Mouse (Mus musculus): ENCODE data around the gene Fam193a. TPM values are rescaled to one million over a fixed set of nuclear protein-coding genes. Genes with fewer than 3 reads are reported as not detected.

Gene Fam193a
- polyA plus RNA-seq, 1 experiment: 40.2 TPM

- H3K27me3 ChIP-seq (ENCODE audit: control insufficient read depth, insufficient read depth, low read length, poor library complexity, severe bottlenecking): no peaks in the 10 kb centered on the region
- H3K4me3 ChIP-seq (ENCODE audit: low read depth, low read length): peak overlapping the region; percentile 76
- TF ChIP-seq CTCF (IDR thresholded peaks at IDR 0.05; ENCODE audit: low read depth, low read length): no peak
- TF ChIP-seq EP300 (IDR thresholded peaks at IDR 0.05; ENCODE audit: insufficient read depth, low read depth, low read length): no peak
- TF ChIP-seq POLR2A (IDR thresholded peaks at IDR 0.05; ENCODE audit: insufficient read depth, low read length): no peak
- H3K9ac ChIP-seq (ENCODE audit: low read depth, poor library complexity, severe bottlenecking): peak overlapping the region; percentile 97
- no peaks in the 10 kb centered on the region for H3K9me3 ChIP-seq (replicated peaks; ENCODE audit: control insufficient read depth, insufficient read depth, low read length, poor library complexity, severe bottlenecking)
- no peaks in the 10 kb centered on the region for H3K4me1 ChIP-seq (ENCODE audit: control insufficient read depth, insufficient read depth, low read length)
- no peak overlapping the region for H3K27ac ChIP-seq (ENCODE audit: insufficient read depth, low read length)
- H3K36me3 ChIP-seq (ENCODE audit: control insufficient read depth, insufficient read depth, low read length, poor library complexity, severe bottlenecking): no peaks in the 10 kb centered on the region
Observed at GRCm38 (mm10) chr5:34370840-34371239, 1.1 kb downstream of the Fam193a start.

DNA sequence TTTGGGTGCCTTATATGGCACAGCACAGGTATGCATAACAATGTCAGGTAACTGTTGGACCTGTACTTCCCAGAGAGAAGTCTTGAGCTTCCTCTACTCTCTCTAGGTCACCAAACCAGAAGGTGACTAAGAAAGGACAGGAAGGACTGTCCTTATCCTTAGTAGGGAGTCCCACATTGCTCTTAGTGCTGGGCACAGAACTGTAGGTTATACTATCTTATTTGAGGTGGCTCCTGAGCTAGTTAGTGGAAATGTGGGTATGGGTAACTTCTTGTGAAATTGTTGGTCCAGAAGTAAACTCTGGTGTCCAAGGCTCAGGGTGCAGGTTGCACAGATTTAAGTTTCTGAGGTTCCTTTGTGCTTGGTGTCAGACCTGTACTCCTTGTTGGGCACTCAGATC, 2.4 kb downstream of the Fam193a start:
- no peak overlapping the region for H3K27ac ChIP-seq (ENCODE audit: insufficient read depth, low read length)
- no peak overlapping the region for H3K9ac ChIP-seq (ENCODE audit: low read depth, poor library complexity, severe bottlenecking)
- no peak overlapping the region for H3K4me3 ChIP-seq (ENCODE audit: low read depth, low read length)
- H3K36me3 ChIP-seq (ENCODE audit: control insufficient read depth, insufficient read depth, low read length, poor library complexity, severe bottlenecking): no peaks in the 10 kb centered on the region
- TF ChIP-seq EP300 (IDR thresholded peaks at IDR 0.05; ENCODE audit: insufficient read depth, low read depth, low read length) (no peak), CTCF (IDR thresholded peaks at IDR 0.05; ENCODE audit: low read depth, low read length) (no peak), POLR2A (IDR thresholded peaks at IDR 0.05; ENCODE audit: insufficient read depth, low read length) (no peak)
- H3K27me3 ChIP-seq (ENCODE audit: control insufficient read depth, insufficient read depth, low read length, poor library complexity, severe bottlenecking): no peaks in the 10 kb centered on the region
- no peaks in the 10 kb centered on the region for H3K9me3 ChIP-seq (replicated peaks; ENCODE audit: control insufficient read depth, insufficient read depth, low read length, poor library complexity, severe bottlenecking)
- H3K4me1 ChIP-seq (ENCODE audit: control insufficient read depth, insufficient read depth, low read length): no peaks in the 10 kb centered on the region

DNA sequence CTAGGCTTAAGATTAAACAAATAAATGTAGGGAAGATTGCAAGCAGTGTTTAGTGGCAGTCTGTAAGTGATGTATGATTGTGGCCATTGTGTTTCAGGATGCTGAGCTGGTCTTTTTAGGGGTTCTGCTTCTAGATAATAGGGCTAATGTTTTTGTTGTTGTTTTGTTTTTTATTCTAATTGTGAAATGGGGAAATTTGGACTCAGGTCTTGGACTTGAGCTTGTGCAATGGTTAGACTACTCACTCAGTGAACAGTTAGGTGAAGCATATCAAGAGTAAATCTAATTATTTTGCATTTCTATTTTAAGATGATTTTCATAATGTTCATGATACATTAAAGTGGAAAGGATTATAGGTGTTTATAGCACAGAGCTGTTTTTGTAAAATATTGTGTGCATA, 2.8 kb downstream of the Fam193a start:
- Histone ChIP-seq H3K4me1 (ENCODE audit: control insufficient read depth, insufficient read depth, low read length) (no peaks in the 10 kb centered on the region), H3K27ac (ENCODE audit: insufficient read depth, low read length) (no peak overlapping the region), H3K9me3 (replicated peaks; ENCODE audit: control insufficient read depth, insufficient read depth, low read length, poor library complexity, severe bottlenecking) (no peaks in the 10 kb centered on the region), H3K27me3 (ENCODE audit: control insufficient read depth, insufficient read depth, low read length, poor library complexity, severe bottlenecking) (no peaks in the 10 kb centered on the region), H3K36me3 (ENCODE audit: control insufficient read depth, insufficient read depth, low read length, poor library complexity, severe bottlenecking) (no peaks in the 10 kb centered on the region), H3K4me3 (ENCODE audit: low read depth, low read length) (no peak overlapping the region), H3K9ac (ENCODE audit: low read depth, poor library complexity, severe bottlenecking) (no peak overlapping the region)
- no peak for TF ChIP-seq EP300 (IDR thresholded peaks at IDR 0.05; ENCODE audit: insufficient read depth, low read depth, low read length)

DNA sequence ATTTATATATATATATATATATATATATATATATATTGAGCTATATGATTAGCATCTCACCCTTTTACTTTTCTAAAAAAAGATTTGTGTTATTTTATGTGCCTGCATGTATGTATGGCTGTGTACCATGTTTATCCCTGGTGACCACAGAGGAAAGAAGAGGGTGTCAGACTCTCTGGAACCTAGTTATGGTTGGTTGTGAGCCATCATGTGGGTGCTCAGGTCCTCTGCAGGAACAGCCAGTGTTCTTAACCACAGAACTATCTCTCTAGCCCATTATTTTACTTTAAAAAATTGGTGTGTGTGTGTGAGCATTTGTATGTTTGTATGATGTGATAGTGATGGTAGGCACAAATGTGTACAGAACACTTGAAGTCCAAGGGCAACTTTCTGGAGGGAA, 9.1 kb downstream of the Fam193a start:
- Histone ChIP-seq H3K4me1 (ENCODE audit: control insufficient read depth, insufficient read depth, low read length) (no peaks in the 10 kb centered on the region), H3K9me3 (replicated peaks; ENCODE audit: control insufficient read depth, insufficient read depth, low read length, poor library complexity, severe bottlenecking) (no peaks in the 10 kb centered on the region), H3K4me3 (ENCODE audit: low read depth, low read length) (no peak overlapping the region), H3K36me3 (ENCODE audit: control insufficient read depth, insufficient read depth, low read length, poor library complexity, severe bottlenecking) (no peaks in the 10 kb centered on the region), H3K27ac (ENCODE audit: insufficient read depth, low read length) (no peak overlapping the region), H3K27me3 (ENCODE audit: control insufficient read depth, insufficient read depth, low read length, poor library complexity, severe bottlenecking) (no peaks in the 10 kb centered on the region), H3K9ac (ENCODE audit: low read depth, poor library complexity, severe bottlenecking) (no peak overlapping the region)
- TF ChIP-seq CTCF (IDR thresholded peaks at IDR 0.05; ENCODE audit: low read depth, low read length) (no peak), POLR2A (IDR thresholded peaks at IDR 0.05; ENCODE audit: insufficient read depth, low read length) (no peak), EP300 (IDR thresholded peaks at IDR 0.05; ENCODE audit: insufficient read depth, low read depth, low read length) (no peak)

DNA sequence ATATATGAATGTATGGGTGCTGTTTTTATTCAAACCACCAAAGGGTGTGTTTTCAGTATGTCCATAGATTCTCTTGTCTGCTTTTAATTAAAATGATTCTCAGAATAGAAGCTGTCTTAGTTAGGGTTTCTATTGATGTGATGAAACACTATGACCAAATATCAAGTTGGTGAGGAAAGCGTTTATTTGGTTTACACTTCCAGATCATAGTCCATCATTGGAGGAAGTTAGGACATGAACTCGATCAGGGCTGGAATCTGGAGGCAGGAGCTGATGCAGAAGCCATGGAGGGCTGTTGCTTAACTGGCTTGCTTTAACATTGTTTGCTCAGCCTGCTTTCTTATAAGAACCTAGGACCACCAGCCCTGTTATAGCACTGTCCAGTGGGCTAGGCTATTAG, 12.0 kb downstream of the Fam193a start:
- Histone ChIP-seq H3K4me1 (ENCODE audit: control insufficient read depth, insufficient read depth, low read length) (no peaks in the 10 kb centered on the region), H3K9me3 (replicated peaks; ENCODE audit: control insufficient read depth, insufficient read depth, low read length, poor library complexity, severe bottlenecking) (peaks cover 8% of the 10 kb centered on the region), H3K27ac (ENCODE audit: insufficient read depth, low read length) (no peak overlapping the region), H3K4me3 (ENCODE audit: low read depth, low read length) (no peak overlapping the region), H3K27me3 (ENCODE audit: control insufficient read depth, insufficient read depth, low read length, poor library complexity, severe bottlenecking) (no peaks in the 10 kb centered on the region), H3K9ac (ENCODE audit: low read depth, poor library complexity, severe bottlenecking) (no peak overlapping the region), H3K36me3 (ENCODE audit: control insufficient read depth, insufficient read depth, low read length, poor library complexity, severe bottlenecking) (no peaks in the 10 kb centered on the region)
- no peak for TF ChIP-seq POLR2A (IDR thresholded peaks at IDR 0.05; ENCODE audit: insufficient read depth, low read length)
- TF ChIP-seq CTCF (IDR thresholded peaks at IDR 0.05; ENCODE audit: low read depth, low read length): no peak
- no peak for TF ChIP-seq EP300 (IDR thresholded peaks at IDR 0.05; ENCODE audit: insufficient read depth, low read depth, low read length)

DNA sequence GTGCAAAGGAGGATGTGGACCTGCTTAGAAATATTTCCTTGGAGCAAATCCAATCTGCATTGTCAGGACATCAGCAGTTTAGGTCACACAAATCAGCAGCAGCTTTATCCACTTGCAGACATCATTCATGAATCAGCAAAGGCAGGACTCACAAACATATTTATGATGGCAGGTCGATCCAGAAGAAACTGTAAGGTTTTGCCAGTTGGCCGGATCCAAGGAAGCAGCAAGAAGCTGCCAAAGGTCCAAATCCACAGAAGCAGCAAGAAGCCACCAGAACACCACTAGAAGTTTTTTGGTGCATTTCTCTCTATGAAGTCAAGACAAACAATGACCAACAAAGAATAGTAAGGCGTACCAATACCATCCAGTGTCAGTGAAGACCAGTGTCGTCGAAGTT, 15.9 kb downstream of the Fam193a start:
- Histone ChIP-seq H3K9me3 (replicated peaks; ENCODE audit: control insufficient read depth, insufficient read depth, low read length, poor library complexity, severe bottlenecking) (peaks cover 8% of the 10 kb centered on the region), H3K27ac (ENCODE audit: insufficient read depth, low read length) (no peak overlapping the region), H3K27me3 (ENCODE audit: control insufficient read depth, insufficient read depth, low read length, poor library complexity, severe bottlenecking) (no peaks in the 10 kb centered on the region), H3K4me3 (ENCODE audit: low read depth, low read length) (no peak overlapping the region), H3K9ac (ENCODE audit: low read depth, poor library complexity, severe bottlenecking) (no peak overlapping the region), H3K4me1 (ENCODE audit: control insufficient read depth, insufficient read depth, low read length) (no peaks in the 10 kb centered on the region), H3K36me3 (ENCODE audit: control insufficient read depth, insufficient read depth, low read length, poor library complexity, severe bottlenecking) (no peaks in the 10 kb centered on the region)
- TF ChIP-seq POLR2A (IDR thresholded peaks at IDR 0.05; ENCODE audit: insufficient read depth, low read length) (no peak), EP300 (IDR thresholded peaks at IDR 0.05; ENCODE audit: insufficient read depth, low read depth, low read length) (no peak), CTCF (IDR thresholded peaks at IDR 0.05; ENCODE audit: low read depth, low read length) (no peak)
